Mouse (Mus musculus) hindbrain, embryonic 14.5 days (tissue): ENCODE data around the gene Selenon. TPM values are rescaled to one million over a fixed set of nuclear protein-coding genes. Genes with fewer than 3 reads are reported as not detected.
A peak's percentile ranks its signal among the peaks of the same experiment; 100 is the strongest.

ENCODE experiments used
- ATAC-seq: fragments of 200-750 bp; cut with Nextera tagmentation; 2 replicates; pipeline ENCODE4 v1.8.0; 2017; ENCODE audit warnings: moderate number of reproducible peaks, mild to moderate bottlenecking, moderate TSS enrichment, moderate library complexity; ENCODE audit not compliant: low FRiP score
- DNase-seq: peaks from one replicate; pipeline ENCODE4 v3.0.0-alpha.2; 2015; ENCODE audit warnings: low spot score
- H3K27ac ChIP-seq: fragments of 300-500 bp; sonication (generic); 2 replicates; pipeline ENCODE4 v1.5.1; 2014; ENCODE audit warnings: mild to moderate bottlenecking, moderate library complexity
- H3K27me3 ChIP-seq: fragments of 300-500 bp; sonication (generic); 2 replicates; pipeline ENCODE4 v1.6.1; 2014; ENCODE audit warnings: mild to moderate bottlenecking, low read length, mixed read lengths; ENCODE audit not compliant: control insufficient read depth, insufficient read depth
- H3K36me3 ChIP-seq: fragments of 300-500 bp; sonication (generic); replicated peaks from 2 replicates; pipeline ENCODE4 v1.6.1; 2014; ENCODE audit not compliant: control insufficient read depth, insufficient read depth
- H3K4me1 ChIP-seq: fragments of 300-500 bp; sonication (generic); replicated peaks from 2 replicates; pipeline ENCODE4 v1.6.1; 2014; ENCODE audit warnings: antibody characterized with exemption, low read length, mixed read lengths; ENCODE audit not compliant: control insufficient read depth, insufficient read depth
- H3K4me2 ChIP-seq: fragments of 300-500 bp; sonication (generic); replicated peaks from 2 replicates; pipeline ENCODE4 v1.6.1; 2014; ENCODE audit warnings: mild to moderate bottlenecking, moderate library complexity
- H3K4me3 ChIP-seq: fragments of 300-500 bp; sonication (generic); replicated peaks from 2 replicates; pipeline ENCODE4 v1.5.1; 2014; ENCODE audit warnings: mild to moderate bottlenecking, low read length
- H3K9ac ChIP-seq: fragments of 300-500 bp; sonication (generic); 2 replicates; pipeline ENCODE4 v1.6.1; 2014
- H3K9me3 ChIP-seq: fragments of 300-500 bp; sonication (generic); 2 replicates; pipeline ENCODE4 v1.6.1; 2016; ENCODE audit warnings: low read length; ENCODE audit not compliant: control insufficient read depth
- WGBS: fragments of 180-500 bp; shearing (Covaris S2); extraction: QIAGEN DNeasy Blood & Tissue Kit; methylation state at CpG from one replicate; pipeline ENCODE4 v1.1.7; 2014; 5-methylcytosine and 5-hydroxymethylcytosine counted together
- polyA plus RNA-seq: library from polyadenylated mRNA; unstranded; fragments of >200 nt; fragmentation: Nextera tagmentation; extraction: Ambion mirVana; gene quantifications from 2 replicates; pipeline ENCODE4 v1.2.1, GENCODE M21; 2014

Selenon gene
- polyA plus RNA-seq, 1 experiment from 2014 or later: 12.8 TPM

DNA sequence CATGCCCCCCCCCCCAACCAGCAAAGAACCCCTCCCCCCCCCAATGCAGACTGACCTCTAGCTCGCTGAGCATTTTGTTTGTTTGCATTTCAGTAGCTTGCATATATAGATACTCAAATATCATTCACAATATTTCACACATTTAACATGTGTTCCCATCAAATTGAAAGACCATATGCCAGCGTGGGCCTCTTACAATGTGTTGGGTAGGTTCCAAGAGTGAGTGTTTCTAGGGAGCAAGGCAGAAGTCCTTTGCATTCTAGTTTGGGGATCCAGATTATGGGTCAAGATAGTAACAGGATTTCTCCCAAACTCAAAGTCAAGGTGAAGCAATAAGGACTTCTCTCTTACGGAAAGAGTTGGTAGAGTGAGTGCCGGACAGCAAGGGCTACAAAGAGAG, 33.4 kb downstream of the Selenon start:
- no peaks in the 10 kb centered on the region for H3K9me3 ChIP-seq
- ATAC-seq: no peak
- WGBS: 91% methylated on average over 4 of the region's 4 CpGs
- H3K27me3 ChIP-seq: no peaks in the 10 kb centered on the region
- no peaks in the 10 kb centered on the region for H3K4me1 ChIP-seq
- H3K4me2 ChIP-seq: no peak overlapping the region
- no peak overlapping the region for H3K4me3 ChIP-seq
- no peak overlapping the region for H3K27ac ChIP-seq
- H3K9ac ChIP-seq: no peak overlapping the region
- no peaks in the 10 kb centered on the region for H3K36me3 ChIP-seq
- DNase-seq: no peak

DNA sequence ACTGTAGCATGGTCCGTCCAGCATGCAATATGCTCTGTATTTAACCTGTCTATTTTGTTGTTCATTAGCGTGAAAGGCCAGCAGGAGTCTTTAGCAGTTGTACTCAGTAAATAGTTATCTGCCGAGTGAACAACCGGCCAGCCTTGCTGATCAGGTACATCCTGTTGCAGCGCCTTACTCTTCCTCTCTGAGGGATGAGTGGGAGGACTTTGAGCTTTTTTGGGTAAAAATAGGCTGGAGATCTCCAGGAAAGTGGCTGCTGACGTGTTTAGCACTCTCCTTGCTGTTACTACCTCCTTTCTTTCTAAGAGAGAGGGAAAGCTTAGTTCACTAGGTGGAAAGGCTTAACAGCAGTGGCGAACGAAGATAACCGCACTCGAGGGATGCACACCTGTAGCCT, 34.2 kb downstream of the Selenon start:
- H3K4me3 ChIP-seq: no peak overlapping the region
- H3K9ac ChIP-seq: no peak overlapping the region
- no peaks in the 10 kb centered on the region for H3K4me1 ChIP-seq
- H3K27ac ChIP-seq: no peak overlapping the region
- no peaks in the 10 kb centered on the region for H3K9me3 ChIP-seq
- no peak for ATAC-seq
- no peak for DNase-seq
- no peaks in the 10 kb centered on the region for H3K36me3 ChIP-seq
- no peak overlapping the region for H3K4me2 ChIP-seq
- WGBS: 90% methylated on average over 10 of the region's 10 CpGs
- no peaks in the 10 kb centered on the region for H3K27me3 ChIP-seq

DNA sequence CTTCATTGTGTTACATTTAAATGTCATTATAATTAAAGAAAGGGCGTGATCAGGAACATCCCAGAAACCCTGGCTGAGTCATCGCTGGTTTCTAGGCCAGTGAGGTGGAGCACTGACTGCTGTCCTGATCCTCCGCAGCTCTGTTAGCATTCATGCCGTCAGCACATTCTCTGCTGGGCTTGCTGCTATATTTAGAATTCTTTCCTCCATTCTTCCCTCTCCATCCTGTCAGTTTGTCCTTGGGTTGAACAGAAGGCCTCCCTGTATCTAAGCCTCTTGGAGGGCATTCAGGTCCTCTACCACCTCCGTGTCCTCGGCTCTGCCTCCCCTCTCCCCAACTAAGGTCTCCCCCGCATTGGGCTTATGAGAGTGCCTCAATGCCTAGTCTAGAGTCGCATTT, 35.0 kb downstream of the Selenon start:
- Histone ChIP-seq H3K36me3 (no peaks in the 10 kb centered on the region), H3K27me3 (no peaks in the 10 kb centered on the region), H3K9me3 (no peaks in the 10 kb centered on the region), H3K4me2 (no peak overlapping the region), H3K27ac (no peak overlapping the region), H3K9ac (no peak overlapping the region), H3K4me3 (no peak overlapping the region), H3K4me1 (no peaks in the 10 kb centered on the region)
- no peak for ATAC-seq
- DNase-seq: no peak
- 82% methylated on average over 8 of the region's 8 CpGs for WGBS

DNA sequence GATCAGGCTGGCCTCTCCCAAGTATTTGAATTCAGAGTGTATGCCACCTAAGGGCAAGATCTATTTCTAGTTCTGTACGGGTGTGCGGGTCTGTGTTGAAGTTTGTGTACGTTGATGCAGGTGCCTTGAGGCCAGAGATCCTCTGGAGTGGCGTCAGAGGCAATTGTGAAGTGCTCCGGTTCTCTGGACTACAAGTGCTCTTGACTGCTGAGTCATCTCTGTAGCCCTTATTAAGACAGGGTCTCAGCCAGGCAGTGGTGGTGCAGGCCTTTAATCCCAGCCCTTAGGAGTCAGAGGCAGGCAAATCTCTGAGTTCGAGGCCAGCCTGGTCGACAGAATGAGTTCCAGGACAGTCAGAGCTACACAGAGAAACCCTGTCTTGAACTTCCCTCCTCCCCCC, 36.4 kb downstream of the Selenon start:
- Histone ChIP-seq H3K9ac (no peak overlapping the region), H3K4me1 (no peaks in the 10 kb centered on the region; the same call in 1 of the 2 replicates), H3K27me3 (no peaks in the 10 kb centered on the region), H3K9me3 (no peaks in the 10 kb centered on the region), H3K36me3 (no peaks in the 10 kb centered on the region), H3K4me2 (no peak overlapping the region), H3K27ac (no peak overlapping the region), H3K4me3 (no peak overlapping the region)
- 87% methylated on average over 7 of the region's 7 CpGs for WGBS
- ATAC-seq (no peak), DNase-seq (no peak)

DNA sequence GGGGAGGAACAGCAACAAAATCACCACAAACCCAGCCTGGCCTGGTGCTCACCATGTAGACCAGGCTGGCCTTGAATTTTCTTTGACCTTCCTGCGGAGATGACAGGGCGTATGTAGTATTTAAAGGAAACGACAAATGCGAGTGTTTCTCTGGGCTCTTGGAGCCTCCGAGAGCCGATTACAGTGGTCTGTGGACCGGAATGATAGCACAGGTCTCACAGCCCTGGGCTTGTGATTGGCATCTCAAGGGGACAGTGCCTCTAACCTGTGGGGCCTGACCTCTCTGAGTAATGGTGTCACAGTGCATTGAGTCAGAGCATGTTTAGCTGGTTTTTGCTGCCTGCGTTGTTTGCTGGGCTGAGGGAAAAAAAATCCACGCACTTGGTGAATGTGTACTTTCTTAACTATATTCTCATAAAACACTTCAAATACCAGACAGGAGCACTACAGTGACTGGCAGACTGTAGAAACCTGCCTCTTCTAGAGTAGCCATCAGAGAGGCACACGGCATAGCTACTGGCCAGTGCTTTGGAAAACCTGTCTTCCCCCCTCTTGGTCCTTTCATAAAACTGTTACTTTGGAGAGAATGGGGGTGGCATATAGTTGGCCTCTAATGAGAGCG, 37.5 kb downstream of the Selenon start:
- no peak for ATAC-seq
- Histone ChIP-seq H3K4me1 (no peaks in the 10 kb centered on the region; the same call in 1 of the 2 replicates), H3K4me2 (no peak overlapping the region), H3K27me3 (no peaks in the 10 kb centered on the region), H3K4me3 (no peak overlapping the region), H3K27ac (no peak overlapping the region), H3K36me3 (no peaks in the 10 kb centered on the region), H3K9me3 (no peaks in the 10 kb centered on the region), H3K9ac (no peak overlapping the region)
- no peak for DNase-seq
- 95% methylated on average over 11 of the region's 11 CpGs for WGBS

DNA sequence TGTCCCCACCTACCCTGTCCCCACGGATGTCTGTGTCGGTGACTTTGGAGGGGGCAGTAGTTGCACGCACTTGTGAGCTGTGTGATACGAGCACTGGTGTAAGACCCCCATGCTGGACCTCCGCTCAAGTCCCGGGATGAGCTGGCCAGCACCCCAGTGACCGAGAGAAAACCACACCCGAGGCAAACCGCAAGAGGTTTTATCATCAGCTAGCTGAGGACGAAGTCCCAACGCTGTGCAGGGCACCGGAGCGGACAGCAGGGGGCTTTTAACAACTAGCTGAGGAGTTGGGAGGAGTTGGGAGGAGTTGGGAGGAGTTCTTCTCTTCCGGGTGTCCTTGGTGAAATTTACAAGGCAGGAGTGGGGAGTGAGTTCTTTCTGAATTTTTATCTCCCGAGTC, 39.2 kb downstream of the Selenon start:
- Histone ChIP-seq H3K9me3 (no peaks in the 10 kb centered on the region), H3K27ac (no peak overlapping the region), H3K4me2 (peak overlapping the region; percentile 25), H3K4me3 (no peak overlapping the region), H3K36me3 (peaks cover 7% of the 10 kb centered on the region), H3K9ac (no peak overlapping the region), H3K4me1 (no peaks in the 10 kb centered on the region; the same call in 1 of the 2 replicates), H3K27me3 (no peaks in the 10 kb centered on the region)
- no peak for DNase-seq
- ATAC-seq: no peak
- 30% methylated on average over 15 of the region's 15 CpGs for WGBS

DNA sequence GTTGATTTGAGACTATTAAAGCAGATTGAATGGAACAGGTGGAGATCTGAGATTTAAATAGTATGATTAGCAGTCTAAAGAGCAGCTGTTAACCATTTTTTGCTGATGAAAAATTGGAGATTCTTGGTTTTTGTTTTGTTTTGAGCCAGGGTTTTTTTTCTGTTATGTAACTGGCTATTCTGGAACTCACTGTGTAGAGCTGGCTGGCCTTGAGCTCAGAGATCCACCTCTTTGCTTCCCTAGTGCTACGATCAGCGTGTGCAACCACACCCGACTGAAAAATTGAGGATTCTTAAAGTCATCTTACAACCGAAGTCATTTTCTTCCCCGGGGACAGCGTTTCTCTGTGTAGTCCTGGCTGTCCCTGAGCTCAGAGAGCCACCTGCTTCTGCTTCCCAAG, 40.2 kb downstream of the Selenon start:
- Histone ChIP-seq H3K27me3 (no peaks in the 10 kb centered on the region), H3K4me3 (no peak overlapping the region), H3K4me1 (no peaks in the 10 kb centered on the region; the same call in 1 of the 2 replicates), H3K9me3 (no peaks in the 10 kb centered on the region), H3K36me3 (peaks cover 16% of the 10 kb centered on the region), H3K9ac (no peak overlapping the region), H3K4me2 (peak overlapping the region; percentile 71; the same call in 1 of the 2 replicates), H3K27ac (no peak overlapping the region)
- 80% methylated on average over 6 of the region's 6 CpGs for WGBS
- no peak for DNase-seq
- no peak for ATAC-seq

DNA sequence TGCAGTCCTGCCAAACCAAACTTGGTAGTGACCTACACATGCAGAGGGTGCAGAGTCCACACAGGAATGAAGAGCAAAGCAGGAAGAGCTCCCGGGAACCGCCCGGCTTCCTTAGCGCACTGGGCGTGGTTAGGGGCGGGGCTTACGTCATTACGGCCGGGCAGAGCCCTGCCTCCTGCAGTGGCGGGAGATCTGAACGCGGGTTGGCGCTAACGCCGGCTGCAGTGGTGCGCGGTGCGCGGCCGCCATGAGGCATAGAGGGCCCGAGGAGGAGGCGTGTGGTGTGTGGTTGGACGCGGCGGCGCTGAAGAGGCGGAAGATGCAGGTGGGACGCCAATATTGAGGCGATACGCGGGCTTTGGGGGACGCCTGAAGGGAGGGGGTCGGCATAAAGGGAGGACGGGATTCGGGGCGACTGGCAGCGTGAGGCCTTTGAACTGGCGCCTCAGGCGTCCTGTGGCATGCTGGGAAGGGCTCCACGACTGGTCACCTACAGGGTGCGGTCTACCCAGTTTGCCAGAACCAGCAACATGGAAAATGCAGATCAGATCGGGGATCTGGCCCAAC, 41.0 kb downstream of the Selenon start, which contains the start of gene Aunip:
TSS of gene Aunip (plus strand) at position 155 of the 567 bp plus-strand sequence.
- Histone ChIP-seq H3K4me2 (peak within 1 kb of the TSS; percentile 71), H3K4me1 (no peaks in the 10 kb centered on the region; the same call in 1 of the 2 replicates), H3K27ac (no peak within 1 kb of the TSS), H3K9ac (peak within 1 kb of the TSS; percentile 21; the same call in 1 of the 2 replicates), H3K27me3 (no peaks in the 10 kb centered on the region), H3K36me3 (peaks cover 18% of the 10 kb centered on the region), H3K9me3 (no peaks in the 10 kb centered on the region), H3K4me3 (peak within 1 kb of the TSS; percentile 35)
- ATAC-seq (peak; percentile 95), DNase-seq (peak; percentile 96)
- under 1% methylated on average over 42 of the region's 42 CpGs for WGBS

DNA sequence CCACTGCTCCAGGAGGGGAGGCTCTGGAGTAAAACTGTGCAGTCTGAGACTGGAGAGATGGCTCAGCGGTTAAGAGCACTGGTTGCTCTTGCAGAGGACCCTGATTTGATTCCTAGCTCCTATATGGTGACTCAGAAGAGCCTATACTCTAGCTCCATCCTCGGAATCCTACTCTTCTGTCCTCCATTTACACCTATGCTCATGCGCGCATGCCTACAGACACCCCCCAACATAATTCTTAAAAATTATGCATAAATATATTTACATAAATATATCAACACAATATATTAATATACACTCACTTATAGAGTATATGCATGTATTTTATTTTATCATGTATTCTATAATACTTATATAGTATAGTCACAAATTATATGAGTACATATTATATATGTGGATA, 41.6 kb downstream of the Selenon start:
- no peak for DNase-seq
- H3K4me2 ChIP-seq: peak overlapping the region; percentile 71
- H3K4me3 ChIP-seq: no peak overlapping the region
- H3K36me3 ChIP-seq: peaks cover 18% of the 10 kb centered on the region
- no peaks in the 10 kb centered on the region for H3K9me3 ChIP-seq
- no peaks in the 10 kb centered on the region for H3K27me3 ChIP-seq
- H3K27ac ChIP-seq: no peak overlapping the region
- H3K4me1 ChIP-seq: no peaks in the 10 kb centered on the region; the same call in 1 of the 2 replicates
- no peak overlapping the region for H3K9ac ChIP-seq
- 80% methylated on average over 4 of the region's 4 CpGs for WGBS
- ATAC-seq: peak; percentile 5; the same call in 1 of the 2 replicates
